Mouse (Mus musculus) megakaryocyte, embryonic 14.5 days (primary cell): ENCODE measurements around the gene Ralb.

Experiments used
- FLI1 ChIP-seq: IDR thresholded peaks from 2 replicates; pipeline ENCODE4 v1.6.1; 2012; ENCODE audit warnings: low read length, inconsistent platforms, mixed read lengths
- GATA1 ChIP-seq: IDR thresholded peaks from 3 replicates; pipeline ENCODE4 v1.6.1; 2012; ENCODE audit warnings: mixed read lengths, low read length, inconsistent platforms, borderline replicate concordance

- TF ChIP-seq GATA1 (no peak), FLI1 (no peak)
Measured at GRCm38 (mm10) chr1:119519286-119519685, 14.7 kb upstream of the Ralb start.
